Mouse (Mus musculus): ENCODE data around the gene Zscan5b.

Zscan5b gene

GRCm38 (mm10) chr7:6286921-6287531 is 64.9 kb downstream of the Zscan5b start:
- in situ Hi-C loops (cut with MboI; ENCODE audit: unreplicated experiment in 2 of 2) = loop anchor here (10.0 kb wide), 4 partner anchors 88 to 1202 kb away; partner anchors contain the start of genes Zfp787 (in 2 of the 2) and Epn1 (in 1 of the 2)
